Mouse (Mus musculus) erythroblast, adult 5-6 weeks (primary cell): ENCODE data around the gene Sgk1. TPM values are rescaled to one million over a fixed set of nuclear protein-coding genes. Genes with fewer than 3 reads are reported as not detected.

ENCODE experiments used
- ATAC-seq: replicated peaks from 2 replicates; pipeline ENCODE4 v1.8.0; 2016; ENCODE audit warnings: moderate number of reproducible peaks, mild to moderate bottlenecking, moderate TSS enrichment, inconsistent platforms; ENCODE audit not compliant: poor library complexity, low FRiP score, severe bottlenecking
- total RNA-seq, 2 experiments: library from RNA; stranded (forward) in 1 of 2; stranded (reverse) in 1 of 2; fragments of 150-400 nt in 1 of 2; fragments of 200-764, 138-1000 nt in 1 of 2; gene quantifications; 2 replicates each; pipeline versions ENCODE4 v1.2.3 to v1.2.4; 2015 to 2017; ENCODE audit warnings: low replicate concordance in 2 of 2

Sgk1 gene
- total RNA-seq, 2 experiments from 2014 or later, result 2.1 to 7.2 TPM

DNA sequence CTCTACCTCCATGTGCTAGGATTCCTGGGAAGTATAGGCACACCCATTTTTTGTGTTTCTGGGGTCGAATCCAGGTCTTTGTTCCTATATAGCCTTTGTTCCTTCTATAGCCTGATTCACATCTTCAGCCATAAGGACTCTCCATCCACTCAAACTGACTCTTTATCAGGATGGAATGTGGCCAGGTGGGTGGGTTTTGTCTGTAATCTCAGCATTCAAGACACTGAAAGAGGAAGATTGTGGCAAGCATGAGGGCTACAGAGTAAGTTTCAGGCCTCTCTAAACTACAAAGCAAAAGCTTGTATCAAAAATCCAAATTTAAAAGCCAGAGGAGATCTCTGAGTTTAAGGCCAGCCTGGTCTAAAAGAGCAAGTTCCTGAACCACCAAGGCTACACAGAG, 63.2 kb downstream of the Sgk1 start:
- no peak for ATAC-seq

GRCm38 (mm10) chr10:21946751-21947351, 64.9 kb downstream of the Sgk1 start:
- ATAC-seq, result no peak

DNA sequence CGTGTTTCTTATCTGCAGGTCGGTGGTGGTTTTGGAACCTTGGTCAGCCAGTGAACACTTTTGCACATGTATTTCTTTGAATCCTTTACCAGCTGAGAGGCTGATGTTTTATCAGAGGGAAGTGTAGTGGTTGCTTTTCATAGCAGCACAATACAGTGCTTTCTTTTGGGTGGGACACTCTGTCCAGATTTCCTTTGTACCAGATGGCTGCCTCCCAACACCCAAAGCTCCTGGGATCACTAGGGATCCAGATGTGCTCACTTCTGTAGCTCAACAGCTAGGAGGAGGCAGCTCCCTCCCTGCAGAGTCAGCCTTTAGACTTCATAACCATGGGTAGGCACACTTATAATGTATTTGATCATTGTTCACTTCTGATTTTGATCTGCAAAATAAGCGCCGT, 70.5 kb downstream of the Sgk1 start:
- no peak for ATAC-seq

DNA sequence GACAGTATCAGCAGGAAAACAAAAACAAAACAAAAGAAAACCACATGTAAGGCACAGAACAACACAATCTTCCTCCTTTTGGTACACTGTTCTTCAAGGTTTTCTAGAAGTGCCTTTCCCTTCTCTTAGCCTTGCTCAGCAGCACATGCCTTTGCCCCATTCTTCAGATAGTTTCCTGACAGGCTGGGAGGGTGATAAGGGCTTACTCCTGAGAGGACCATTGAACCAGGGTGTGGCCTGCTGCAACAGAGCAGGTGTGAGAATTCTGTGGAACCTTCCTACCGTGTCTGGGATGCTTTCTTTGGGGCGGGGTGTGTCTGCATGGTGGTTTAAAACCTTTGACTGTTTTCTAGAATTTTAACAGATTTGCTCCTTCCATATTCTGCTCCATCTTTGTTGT, 79.1 kb downstream of the Sgk1 start:
- ATAC-seq, result no peak

- ATAC-seq, result no peak
Observed at GRCm38 (mm10) chr10:21963005-21963404, 81.0 kb downstream of the Sgk1 start.

GRCm38 (mm10) chr10:21973676-21974075, 91.7 kb downstream of the Sgk1 start:
- no peak for ATAC-seq

GRCm38 (mm10) chr10:21974801-21975200, 92.8 kb downstream of the Sgk1 start:
- ATAC-seq, result no peak

- ATAC-seq, result no peak
Observed at GRCm38 (mm10) chr10:21975384-21975783, 93.4 kb downstream of the Sgk1 start.

GRCm38 (mm10) chr10:21976253-21976652, 94.3 kb downstream of the Sgk1 start:
- ATAC-seq, result no peak

GRCm38 (mm10) chr10:21978421-21978820, 96.4 kb downstream of the Sgk1 start:
- no peak for ATAC-seq

DNA sequence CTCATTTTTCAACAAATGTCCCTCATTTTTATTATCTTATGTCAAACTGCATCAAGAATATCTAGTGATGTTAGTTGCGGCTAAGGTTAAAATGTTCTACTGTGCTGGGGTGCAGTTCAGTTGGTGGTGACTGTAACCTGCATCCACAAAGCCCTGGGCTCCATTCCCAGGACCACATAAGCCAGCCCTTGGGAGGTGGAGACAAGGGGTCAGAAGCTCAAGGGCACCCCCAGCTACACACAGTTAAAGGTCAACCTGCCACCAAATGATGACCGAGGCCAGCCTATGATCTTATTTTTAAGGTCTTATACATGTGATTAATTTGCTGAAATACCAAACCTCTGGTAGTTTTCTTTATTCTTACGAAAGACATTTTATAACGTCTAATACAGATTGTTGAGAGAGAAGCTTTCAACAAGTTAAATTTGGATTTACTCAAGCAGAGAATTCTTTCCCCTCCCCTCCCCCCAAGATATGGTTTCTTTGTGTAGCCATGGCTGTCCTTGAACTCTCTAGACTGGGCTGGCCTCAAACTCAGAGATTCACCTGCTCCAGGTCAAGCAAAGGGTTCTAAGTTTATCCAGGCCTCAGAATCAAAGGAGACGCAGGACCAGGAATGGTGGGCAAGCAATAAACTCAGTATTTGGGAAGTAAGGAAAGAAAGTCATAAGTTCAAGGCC, 97.4 kb downstream of the Sgk1 start:
- ATAC-seq, result no peak

DNA sequence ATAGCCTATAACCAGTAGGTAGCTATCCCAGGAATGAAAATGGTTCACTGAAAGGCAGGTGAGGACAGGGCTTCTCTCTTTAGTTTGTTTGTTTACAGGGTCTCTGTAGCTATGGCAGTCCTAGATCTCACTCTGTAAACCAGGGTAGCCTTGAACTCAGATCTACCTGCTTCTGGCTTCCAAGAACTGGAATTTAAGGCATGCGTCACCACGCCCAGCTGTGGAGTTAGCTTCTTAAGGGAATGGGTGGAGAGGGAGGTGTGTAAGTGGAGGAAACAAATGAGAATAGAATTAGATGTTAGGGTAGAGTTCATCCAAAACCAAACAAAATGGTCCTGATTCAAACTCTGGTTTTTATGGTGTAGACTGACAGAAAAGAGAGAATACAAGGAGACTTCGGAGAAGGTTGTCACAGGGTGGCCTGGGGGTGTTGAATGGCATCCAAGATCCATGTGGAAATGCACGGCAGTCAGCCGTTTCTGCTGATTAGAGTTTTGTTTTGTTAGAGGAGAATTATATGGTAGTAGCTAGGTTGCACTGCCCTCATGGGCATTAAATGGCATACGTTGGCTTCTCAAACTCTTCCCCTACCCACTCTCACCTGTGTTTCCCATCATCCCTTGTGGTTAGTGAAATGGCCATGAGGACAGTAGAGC, 98.9 kb downstream of the Sgk1 start:
- no peak for ATAC-seq

DNA sequence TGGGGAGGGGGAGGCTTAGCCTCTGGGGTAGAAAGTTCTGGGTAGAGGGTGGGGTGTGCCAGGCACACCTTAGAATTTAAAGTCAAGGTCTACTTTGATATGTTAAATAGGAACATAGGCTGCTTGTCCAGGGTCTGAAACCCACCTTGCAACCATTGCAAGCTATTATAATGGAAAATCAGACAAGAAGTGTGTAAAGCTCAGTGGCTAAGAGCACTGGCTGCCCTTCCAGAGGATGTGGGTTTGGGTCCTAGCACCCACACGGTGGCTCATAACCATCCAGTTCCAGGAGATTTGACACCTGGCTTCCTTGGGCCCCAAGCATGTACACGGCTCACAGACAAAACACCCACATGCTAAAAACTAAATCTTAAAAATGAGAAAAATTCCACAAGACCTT, 100.3 kb downstream of the Sgk1 start:
- ATAC-seq, result no peak

- no peak for ATAC-seq
Observed at GRCm38 (mm10) chr10:21988489-21988888, 106.5 kb downstream of the Sgk1 start.

- ATAC-seq, result no peak
Observed at GRCm38 (mm10) chr10:21991351-21991840, 109.4 kb downstream of the Sgk1 start.

- no peak for ATAC-seq
Observed at GRCm38 (mm10) chr10:21991986-21992833, 110.2 kb downstream of the Sgk1 start.

- ATAC-seq, result no peak
Observed at GRCm38 (mm10) chr10:21992834-21993514, 111.0 kb downstream of the Sgk1 start.

GRCm38 (mm10) chr10:21993515-21994373, 111.8 kb downstream of the Sgk1 start:
- ATAC-seq, result peak; percentile 28

- peak; percentile 97 for ATAC-seq
Observed at GRCm38 (mm10) chr10:21994431-21994914, 112.5 kb downstream of the Sgk1 start.
